Mouse (Mus musculus): ENCODE results near the gene Tceal9. TPM values are rescaled to one million over a fixed set of nuclear protein-coding genes. Genes with fewer than 3 reads are reported as not detected.
"Not testable (repeated sequence)": the region's sequence is repeated elsewhere in the genome, so short reads cannot be mapped to it uniquely, and the experiment has no call there.

Gene Tceal9
- total RNA-seq, 2 experiments from 2014 or later, result 23.4 to 29.8 TPM

- DNase-seq (ENCODE audit: low spot score), result not testable (repeated sequence)
These were observed 25.0 kb downstream of the Tceal9 start, which contains the start of gene Bex3 for GRCm38 (mm10) chrX:136269743-136270392. Gene Bex3, plus strand, starts transcription at chrX:136270253.

GRCm38 (mm10) chrX:136270393-136271111, 25.7 kb downstream of the Tceal9 start:
- DNase-seq (ENCODE audit: low spot score), result not testable (repeated sequence)

- no peak for DNase-seq (ENCODE audit: low spot score)
These were observed 29.7 kb downstream of the Tceal9 start for GRCm38 (mm10) chrX:136274542-136274941.

- no peak for DNase-seq (ENCODE audit: low spot score)
These were observed 30.5 kb downstream of the Tceal9 start for GRCm38 (mm10) chrX:136275386-136275785.

- no peak for DNase-seq (ENCODE audit: low spot score)
These were observed 32.7 kb downstream of the Tceal9 start for GRCm38 (mm10) chrX:136277577-136277976.

- no peak for DNase-seq (ENCODE audit: low spot score)
These were observed 33.5 kb downstream of the Tceal9 start for GRCm38 (mm10) chrX:136278401-136278800.

- no peak for DNase-seq (ENCODE audit: low spot score)
These were observed 34.5 kb downstream of the Tceal9 start for GRCm38 (mm10) chrX:136279410-136279809.

GRCm38 (mm10) chrX:136290817-136291281, 46.0 kb downstream of the Tceal9 start:
- no peak for DNase-seq (ENCODE audit: low spot score)

Other genes starting within 250 kb of the Tceal9 start
- gene Arxes1, start 211.7 kb upstream of the Tceal9 start, total RNA-seq (2021), result not detected
- not detected for gene Bex2, start 176.8 kb upstream of the Tceal9 start, total RNA-seq (2021)
- not detected for gene Nxf3, start 159.8 kb upstream of the Tceal9 start, total RNA-seq (2021)
- not detected for gene Bex4, start 106.1 kb upstream of the Tceal9 start, total RNA-seq (2021)
- 10 to 100 TPM in 1 of 2 experiments, 1 to 10 TPM in 1; 3.7 to 10.3 TPM for gene Tceal8, start 72.7 kb upstream of the Tceal9 start, total RNA-seq (2021)
- gene Tceal5, start 41.2 kb upstream of the Tceal9 start, total RNA-seq (2021), result 10 to 100 TPM; 24.1 to 39.5 TPM
- gene Tceal7, start 30.3 kb upstream of the Tceal9 start, total RNA-seq (2021), result 10 to 100 TPM; 24.1 to 40.7 TPM
- 10 to 100 TPM in 1 of 2 experiments, 1 to 10 TPM in 1; 8.6 to 43.9 TPM for gene Bex1, start 29.6 kb upstream of the Tceal9 start, total RNA-seq (2021)
- 1 to 10 TPM; 2.1 to 2.6 TPM for gene Bex3, start 25.2 kb downstream of the Tceal9 start, total RNA-seq (2021)

Measured in gastrocnemius, adult 18-20 months (tissue).